In genomic region chr8:83054801-83055200, GRCm38 (mm10) we compare ENCODE assay signal across 13 mouse cellular contexts.
"Had no signal": no experiment of that assay in that cellular context is flagged by ENCODE, and none has a peak within 500 bp of the region (broad histone marks: within the 10 kb centered on the region; RNA-seq: fewer than 3 reads in every experiment).

No protein-coding gene starts in this region.

- H3K27me3 ChIP-seq: limb, embryonic 15.5 days; neural tube, embryonic 15.5 days had no signal

- DNase-seq: kidney, adult 8-10 months; kidney, postnatal 25 days; layer of hippocampus, adult 9-11 months; layer of hippocampus, postnatal 36 days; lung, adult 18-20 months; lung, postnatal 36 days; midbrain, embryonic 14.5 days; right cerebral cortex, adult 18-20 months; thymus, postnatal 4 days had no signal

- H3K9ac ChIP-seq: limb, embryonic 15.5 days; neural tube, embryonic 15.5 days had no signal

- H3K27ac ChIP-seq: limb, embryonic 15.5 days; neural tube, embryonic 15.5 days; stomach, postnatal 0 days had no signal

- H3K4me2 ChIP-seq: limb, embryonic 15.5 days; neural tube, embryonic 15.5 days had no signal

- H3K36me3 ChIP-seq: limb, embryonic 15.5 days; neural tube, embryonic 15.5 days had no signal

- H3K9me3 ChIP-seq: limb, embryonic 15.5 days; neural tube, embryonic 15.5 days had no signal

- H3K4me3 ChIP-seq: limb, embryonic 15.5 days; myocyte; neural tube, embryonic 15.5 days had no signal
